Mouse (Mus musculus): Measurements from ENCODE around the gene Fam81a. TPM values are rescaled to one million over a fixed set of nuclear protein-coding genes. Genes with fewer than 3 reads are reported as not detected.
A peak's percentile ranks its signal among the peaks of the same experiment; 100 is the strongest.

Gene Fam81a
- polyA plus RNA-seq, 1 experiment from 2014 or later = 2.0 TPM

DNA sequence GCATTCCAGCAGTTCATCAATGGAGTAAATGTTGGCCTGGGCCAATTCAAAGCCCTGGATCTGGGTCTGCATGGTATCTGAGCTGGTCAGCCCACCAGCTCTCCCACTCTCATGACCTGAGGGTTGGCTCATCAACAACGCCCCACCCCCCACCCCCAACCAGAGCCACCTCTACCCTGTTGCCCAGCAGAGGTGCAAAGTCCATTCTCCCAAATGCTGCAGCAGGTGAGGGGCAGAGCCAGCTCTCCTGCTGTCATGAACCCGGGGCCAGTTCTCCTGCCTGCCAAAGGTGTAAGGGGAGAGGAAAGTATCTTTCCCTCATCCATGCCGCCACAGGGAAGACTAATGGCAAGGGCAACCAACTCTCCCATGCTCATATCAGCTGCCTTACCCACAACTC, 5.3 kb upstream of the Fam81a start:
- H3K27ac ChIP-seq (replicated peaks; ENCODE audit: low read depth, low read length) = no peak overlapping the region
- no peaks in the 10 kb centered on the region for H3K27me3 ChIP-seq (ENCODE audit: control insufficient read depth, insufficient read depth, low read length)
- no peak overlapping the region for H3K4me3 ChIP-seq (ENCODE audit: low read depth, low read length)
- no peak overlapping the region for H3K9ac ChIP-seq (replicated peaks; ENCODE audit: low read length)
- DNase-seq (ENCODE audit: low spot score) (no peak), ATAC-seq (replicated peaks; ENCODE audit: insufficient number of reproducible peaks, low FRiP score, low TSS enrichment, low read depth) (no peak)
- no peaks in the 10 kb centered on the region for H3K9me3 ChIP-seq (replicated peaks; ENCODE audit: control insufficient read depth, low read length)
- no peak overlapping the region for H3K4me2 ChIP-seq (ENCODE audit: low read depth, low read length)
- WGBS = 76% methylated on average over 3 of the region's 3 CpGs
- no peaks in the 10 kb centered on the region for H3K36me3 ChIP-seq (replicated peaks; ENCODE audit: control insufficient read depth, insufficient read depth, low read depth, low read length)
- no peaks in the 10 kb centered on the region for H3K4me1 ChIP-seq (ENCODE audit: control insufficient read depth, insufficient read depth, low read length)

DNA sequence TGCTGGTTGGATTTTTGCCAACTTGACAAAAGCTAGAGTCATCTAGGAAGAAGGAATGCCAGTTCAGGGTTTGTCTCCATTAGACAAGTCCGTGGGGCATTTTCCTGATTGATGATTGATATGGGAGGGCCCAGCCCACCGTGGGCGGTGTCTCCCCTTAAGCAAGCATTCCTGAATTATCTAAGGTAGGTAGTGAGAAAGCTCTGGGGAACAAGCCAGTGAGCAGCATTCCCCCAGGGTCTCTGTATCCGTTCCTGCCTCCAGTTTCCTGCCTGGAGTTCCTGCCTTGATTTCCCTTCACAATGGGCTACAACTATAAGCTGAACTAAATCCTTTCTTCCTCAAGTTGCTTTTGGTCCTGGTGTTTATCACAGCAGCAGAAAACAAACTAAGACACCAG, 3.1 kb upstream of the Fam81a start:
- DNase-seq (ENCODE audit: low spot score) = no peak
- no peak overlapping the region for H3K27ac ChIP-seq (replicated peaks; ENCODE audit: low read depth, low read length)
- no peak for ATAC-seq (replicated peaks; ENCODE audit: insufficient number of reproducible peaks, low FRiP score, low TSS enrichment, low read depth)
- no peaks in the 10 kb centered on the region for H3K36me3 ChIP-seq (replicated peaks; ENCODE audit: control insufficient read depth, insufficient read depth, low read depth, low read length)
- peaks cover 3% of the 10 kb centered on the region; the same call in 1 of the 2 replicates for H3K4me1 ChIP-seq (ENCODE audit: control insufficient read depth, insufficient read depth, low read length)
- H3K9ac ChIP-seq (replicated peaks; ENCODE audit: low read length) = no peak overlapping the region
- H3K27me3 ChIP-seq (ENCODE audit: control insufficient read depth, insufficient read depth, low read length) = peaks cover 8% of the 10 kb centered on the region
- H3K4me3 ChIP-seq (ENCODE audit: low read depth, low read length) = no peak overlapping the region
- 85% methylated on average over 4 of the region's 4 CpGs for WGBS
- no peaks in the 10 kb centered on the region for H3K9me3 ChIP-seq (replicated peaks; ENCODE audit: control insufficient read depth, low read length)
- no peak overlapping the region for H3K4me2 ChIP-seq (ENCODE audit: low read depth, low read length)

- Histone ChIP-seq H3K9me3 (replicated peaks; ENCODE audit: control insufficient read depth, low read length) (no peaks in the 10 kb centered on the region), H3K4me2 (ENCODE audit: low read depth, low read length) (no peak overlapping the region), H3K27ac (replicated peaks; ENCODE audit: low read depth, low read length) (no peak overlapping the region), H3K4me3 (ENCODE audit: low read depth, low read length) (no peak overlapping the region), H3K9ac (replicated peaks; ENCODE audit: low read length) (no peak overlapping the region), H3K27me3 (ENCODE audit: control insufficient read depth, insufficient read depth, low read length) (peaks cover 8% of the 10 kb centered on the region), H3K4me1 (ENCODE audit: control insufficient read depth, insufficient read depth, low read length) (peaks cover 3% of the 10 kb centered on the region; the same call in 1 of the 2 replicates), H3K36me3 (replicated peaks; ENCODE audit: control insufficient read depth, insufficient read depth, low read depth, low read length) (no peaks in the 10 kb centered on the region)
- 67% methylated on average over 8 of the region's 8 CpGs for WGBS
- DNase-seq (ENCODE audit: low spot score) = no peak
- ATAC-seq (replicated peaks; ENCODE audit: insufficient number of reproducible peaks, low FRiP score, low TSS enrichment, low read depth) = no peak
Observed at GRCm38 (mm10) chr9:70143326-70143725, 966 bp upstream of the Fam81a start.

DNA sequence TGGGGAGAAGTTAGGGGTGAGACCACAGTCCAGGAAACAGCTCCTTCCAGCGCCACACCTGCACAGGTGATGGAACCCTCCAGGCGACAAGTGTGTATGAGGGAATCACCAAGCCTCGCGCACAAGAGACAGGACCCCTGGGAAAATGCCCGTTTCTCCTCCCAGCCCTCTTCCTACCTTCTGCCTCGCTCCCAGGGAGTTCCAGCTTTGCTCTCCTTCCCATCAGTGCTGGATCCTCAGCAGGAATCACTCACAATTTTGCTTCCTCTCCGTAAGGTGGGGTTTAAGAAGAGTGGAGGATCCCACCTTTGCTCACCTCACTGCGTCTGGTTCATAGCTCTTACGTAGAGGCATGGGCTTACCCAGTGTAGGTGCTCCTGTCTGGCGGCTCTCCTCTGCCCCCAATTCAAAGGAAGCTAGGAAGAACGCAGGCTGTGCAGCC, 454 bp downstream of the Fam81a start:
- Histone ChIP-seq H3K4me2 (ENCODE audit: low read depth, low read length) (peak overlapping the region; percentile 96), H3K4me1 (ENCODE audit: control insufficient read depth, insufficient read depth, low read length) (peaks cover 3% of the 10 kb centered on the region; the same call in 1 of the 2 replicates), H3K9me3 (replicated peaks; ENCODE audit: control insufficient read depth, low read length) (no peaks in the 10 kb centered on the region), H3K36me3 (replicated peaks; ENCODE audit: control insufficient read depth, insufficient read depth, low read depth, low read length) (no peaks in the 10 kb centered on the region), H3K9ac (replicated peaks; ENCODE audit: low read length) (no peak overlapping the region), H3K4me3 (ENCODE audit: low read depth, low read length) (peak overlapping the region; percentile 68), H3K27me3 (ENCODE audit: control insufficient read depth, insufficient read depth, low read length) (peaks cover 8% of the 10 kb centered on the region), H3K27ac (replicated peaks; ENCODE audit: low read depth, low read length) (no peak overlapping the region)
- no peak for DNase-seq (ENCODE audit: low spot score)
- ATAC-seq (replicated peaks; ENCODE audit: insufficient number of reproducible peaks, low FRiP score, low TSS enrichment, low read depth) = no peak
- WGBS = 4% methylated on average over 11 of the region's 11 CpGs

DNA sequence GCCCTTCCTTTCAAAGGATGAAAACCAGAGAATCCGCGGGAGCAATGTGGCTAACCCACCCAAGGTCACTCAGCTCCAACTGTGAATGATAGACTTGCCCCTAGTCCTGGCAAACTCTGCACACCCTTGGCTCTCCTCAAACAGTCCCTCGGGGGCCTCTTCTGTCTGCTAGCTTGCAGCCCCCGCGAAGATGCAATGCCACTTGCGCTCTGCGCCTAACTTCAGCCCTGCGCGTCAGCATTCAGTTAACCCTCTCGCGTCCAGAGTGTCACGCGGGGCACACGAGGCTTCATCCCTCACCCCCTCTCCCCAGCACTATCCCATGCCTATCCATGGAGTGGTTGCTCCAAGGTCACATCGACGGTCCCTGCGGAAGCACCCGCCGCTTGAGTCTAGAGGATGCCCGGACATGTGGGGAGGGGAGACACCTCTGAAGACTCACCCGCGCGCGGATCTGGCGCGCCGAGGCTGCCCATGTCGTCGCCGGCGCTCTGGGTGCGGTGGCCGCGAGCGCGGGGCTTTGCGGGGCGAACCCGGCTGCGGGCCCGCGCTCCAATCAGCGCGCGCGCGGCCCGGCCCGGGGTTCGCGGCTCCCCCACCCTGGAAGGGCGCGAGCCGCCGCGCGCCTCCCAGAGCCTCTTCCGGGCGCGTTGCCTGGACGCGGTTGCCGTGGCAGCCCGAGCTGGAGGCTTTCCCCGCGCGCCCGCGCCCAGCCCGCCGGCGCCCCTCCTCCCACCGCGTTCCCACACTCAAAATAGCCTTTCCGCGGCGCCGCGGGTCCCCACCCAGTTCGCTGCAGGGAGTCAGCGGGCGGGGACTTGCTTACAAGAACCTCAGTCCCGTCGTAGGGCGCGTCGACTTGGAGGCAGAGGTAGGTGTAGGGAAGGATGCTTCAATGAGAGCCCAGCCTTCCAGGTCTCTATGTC, 1.2 kb downstream of the Fam81a start:
- peak overlapping the region; percentile 68 for H3K4me3 ChIP-seq (ENCODE audit: low read depth, low read length)
- no peak overlapping the region for H3K27ac ChIP-seq (replicated peaks; ENCODE audit: low read depth, low read length)
- H3K36me3 ChIP-seq (replicated peaks; ENCODE audit: control insufficient read depth, insufficient read depth, low read depth, low read length) = no peaks in the 10 kb centered on the region
- peaks cover 3% of the 10 kb centered on the region; the same call in 1 of the 2 replicates for H3K4me1 ChIP-seq (ENCODE audit: control insufficient read depth, insufficient read depth, low read length)
- peaks cover 8% of the 10 kb centered on the region for H3K27me3 ChIP-seq (ENCODE audit: control insufficient read depth, insufficient read depth, low read length)
- peak overlapping the region; percentile 96 for H3K4me2 ChIP-seq (ENCODE audit: low read depth, low read length)
- DNase-seq (ENCODE audit: low spot score) = peak; percentile 55
- ATAC-seq (replicated peaks; ENCODE audit: insufficient number of reproducible peaks, low FRiP score, low TSS enrichment, low read depth) = peak; percentile 67
- no peaks in the 10 kb centered on the region for H3K9me3 ChIP-seq (replicated peaks; ENCODE audit: control insufficient read depth, low read length)
- WGBS = under 1% methylated on average over 81 of the region's 87 CpGs
- peak overlapping the region; percentile 61 for H3K9ac ChIP-seq (replicated peaks; ENCODE audit: low read length)

- peaks cover 3% of the 10 kb centered on the region; the same call in 1 of the 2 replicates for H3K4me1 ChIP-seq (ENCODE audit: control insufficient read depth, insufficient read depth, low read length)
- H3K9me3 ChIP-seq (replicated peaks; ENCODE audit: control insufficient read depth, low read length) = no peaks in the 10 kb centered on the region
- H3K27me3 ChIP-seq (ENCODE audit: control insufficient read depth, insufficient read depth, low read length) = peaks cover 8% of the 10 kb centered on the region
- H3K27ac ChIP-seq (replicated peaks; ENCODE audit: low read depth, low read length) = no peak overlapping the region
- no peak overlapping the region for H3K4me3 ChIP-seq (ENCODE audit: low read depth, low read length)
- no peak for ATAC-seq (replicated peaks; ENCODE audit: insufficient number of reproducible peaks, low FRiP score, low TSS enrichment, low read depth)
- peak overlapping the region; percentile 96; the same call in 1 of the 2 replicates for H3K4me2 ChIP-seq (ENCODE audit: low read depth, low read length)
- 50% methylated on average over 4 of the region's 4 CpGs for WGBS
- no peaks in the 10 kb centered on the region for H3K36me3 ChIP-seq (replicated peaks; ENCODE audit: control insufficient read depth, insufficient read depth, low read depth, low read length)
- no peak overlapping the region for H3K9ac ChIP-seq (replicated peaks; ENCODE audit: low read length)
- no peak for DNase-seq (ENCODE audit: low spot score)
Observed at GRCm38 (mm10) chr9:70140340-70140739, 2.0 kb downstream of the Fam81a start.

DNA sequence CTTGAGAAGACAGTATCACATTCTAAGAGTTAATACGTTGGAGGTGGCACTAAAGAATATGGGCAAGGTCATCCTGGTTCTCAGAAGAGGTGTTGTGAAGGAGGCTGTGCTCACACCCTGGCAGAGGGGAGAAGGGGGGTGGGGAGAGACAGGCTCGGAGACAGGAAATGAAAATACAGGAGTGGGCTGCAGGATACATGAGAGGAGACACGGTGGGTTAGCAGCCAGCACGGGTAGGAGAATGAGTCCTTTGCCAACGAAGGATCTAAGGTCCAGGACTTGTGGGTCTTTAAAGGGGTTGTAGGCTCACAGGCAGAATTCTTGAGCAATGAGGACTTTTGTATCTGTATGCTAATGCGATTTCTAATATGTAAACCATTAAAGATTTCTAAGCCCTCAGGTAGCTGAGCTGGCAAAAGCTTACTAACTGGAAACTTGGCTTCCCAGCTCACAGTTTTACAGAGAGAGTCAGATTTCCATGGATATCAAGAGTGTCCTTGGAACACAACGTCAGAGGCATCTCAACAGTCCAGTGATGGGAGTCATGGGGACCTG, 3.0 kb downstream of the Fam81a start:
- no peaks in the 10 kb centered on the region for H3K9me3 ChIP-seq (replicated peaks; ENCODE audit: control insufficient read depth, low read length)
- H3K27ac ChIP-seq (replicated peaks; ENCODE audit: low read depth, low read length) = no peak overlapping the region
- H3K27me3 ChIP-seq (ENCODE audit: control insufficient read depth, insufficient read depth, low read length) = peaks cover 8% of the 10 kb centered on the region
- H3K4me1 ChIP-seq (ENCODE audit: control insufficient read depth, insufficient read depth, low read length) = peaks cover 3% of the 10 kb centered on the region; the same call in 1 of the 2 replicates
- 36% methylated on average over 7 of the region's 7 CpGs for WGBS
- DNase-seq (ENCODE audit: low spot score) = no peak
- no peak overlapping the region for H3K9ac ChIP-seq (replicated peaks; ENCODE audit: low read length)
- H3K36me3 ChIP-seq (replicated peaks; ENCODE audit: control insufficient read depth, insufficient read depth, low read depth, low read length) = no peaks in the 10 kb centered on the region
- ATAC-seq (replicated peaks; ENCODE audit: insufficient number of reproducible peaks, low FRiP score, low TSS enrichment, low read depth) = no peak
- H3K4me3 ChIP-seq (ENCODE audit: low read depth, low read length) = no peak overlapping the region
- H3K4me2 ChIP-seq (ENCODE audit: low read depth, low read length) = no peak overlapping the region

GRCm38 (mm10) chr9:70138511-70138910, 3.8 kb downstream of the Fam81a start:
- Histone ChIP-seq H3K9me3 (replicated peaks; ENCODE audit: control insufficient read depth, low read length) (no peaks in the 10 kb centered on the region), H3K27me3 (ENCODE audit: control insufficient read depth, insufficient read depth, low read length) (peaks cover 8% of the 10 kb centered on the region), H3K27ac (replicated peaks; ENCODE audit: low read depth, low read length) (no peak overlapping the region), H3K36me3 (replicated peaks; ENCODE audit: control insufficient read depth, insufficient read depth, low read depth, low read length) (no peaks in the 10 kb centered on the region), H3K4me3 (ENCODE audit: low read depth, low read length) (no peak overlapping the region), H3K4me1 (ENCODE audit: control insufficient read depth, insufficient read depth, low read length) (peaks cover 3% of the 10 kb centered on the region; the same call in 1 of the 2 replicates), H3K9ac (replicated peaks; ENCODE audit: low read length) (no peak overlapping the region), H3K4me2 (ENCODE audit: low read depth, low read length) (no peak overlapping the region)
- ATAC-seq (replicated peaks; ENCODE audit: insufficient number of reproducible peaks, low FRiP score, low TSS enrichment, low read depth) (no peak), DNase-seq (ENCODE audit: low spot score) (no peak)
- WGBS = 43% methylated on average over 7 of the region's 7 CpGs

All from embryonic facial prominence, embryonic 11.5 days (tissue).